In the genomic region with DNA sequence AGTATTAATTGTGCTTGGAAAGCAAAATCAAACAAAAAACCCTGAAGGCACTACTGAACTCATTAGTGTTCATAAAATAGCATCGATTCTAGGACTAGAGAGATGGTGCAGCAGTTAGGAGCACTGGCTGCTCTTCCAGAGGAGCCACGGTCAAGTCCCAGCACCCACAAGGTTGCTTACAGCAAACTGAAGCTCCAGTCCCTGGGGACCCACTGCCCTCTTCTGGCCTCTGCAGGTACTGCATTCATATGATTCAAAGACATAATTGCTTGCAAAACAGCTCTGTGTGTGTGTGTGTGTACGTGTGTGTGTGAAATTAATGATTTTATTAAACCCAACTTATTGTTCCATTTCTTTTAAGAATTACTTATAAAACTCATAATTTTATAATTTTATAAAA, we compare ENCODE assay signal across 9 mouse cellular contexts.
A peak's percentile ranks its signal among the peaks of the same experiment; 100 is the strongest.
DNase-seq lines count a peak whose midpoint lies in the region; ATAC-seq and TF ChIP-seq lines count a peak whose summit lies in the region.
"Had no signal": no experiment of that assay in that cellular context is flagged by ENCODE, and none has a peak within 500 bp of the region (broad histone marks: within the 10 kb centered on the region; RNA-seq: fewer than 3 reads in every experiment).

No protein-coding gene starts in this region.

- no peak overlapping the region for H3K9ac ChIP-seq in hindbrain, postnatal 0 days (replicated peaks; ENCODE audit: low read length)
- no peak overlapping the region for H3K9ac ChIP-seq in hindbrain, embryonic 14.5 days
- no peak overlapping the region for H3K9ac ChIP-seq in liver, postnatal 0 days (replicated peaks)
- no peak overlapping the region for H3K9ac ChIP-seq in forebrain, embryonic 12.5 days
- H3K9ac ChIP-seq: embryonic facial prominence, embryonic 13.5 days had no signal

- H3K36me3 ChIP-seq in hindbrain, postnatal 0 days (ENCODE audit: insufficient read depth, low read length): no peaks in the 10 kb centered on the region
- no peaks in the 10 kb centered on the region for H3K36me3 ChIP-seq in hindbrain, embryonic 14.5 days (replicated peaks; ENCODE audit: control insufficient read depth, insufficient read depth)
- no peaks in the 10 kb centered on the region for H3K36me3 ChIP-seq in liver, postnatal 0 days (replicated peaks; ENCODE audit: insufficient read depth, low read length)
- no peaks in the 10 kb centered on the region; the same call in none of the 2 replicates for H3K36me3 ChIP-seq in forebrain, embryonic 12.5 days (replicated peaks)

- no peak overlapping the region for H3K4me3 ChIP-seq in hindbrain, postnatal 0 days (ENCODE audit: low read length)
- H3K4me3 ChIP-seq in hindbrain, embryonic 14.5 days (replicated peaks; ENCODE audit: low read length): no peak overlapping the region
- H3K4me3 ChIP-seq in liver, postnatal 0 days (ENCODE audit: low read depth, low read length): no peak overlapping the region
- no peak overlapping the region for H3K4me3 ChIP-seq in forebrain, embryonic 12.5 days (replicated peaks)
- H3K4me3 ChIP-seq: embryonic facial prominence, embryonic 13.5 days had no signal

- no peak overlapping the region for H3K27ac ChIP-seq in hindbrain, postnatal 0 days
- H3K27ac ChIP-seq in hindbrain, embryonic 14.5 days: no peak overlapping the region
- H3K27ac ChIP-seq in liver, postnatal 0 days (ENCODE audit: low read depth): no peak overlapping the region
- no peak overlapping the region for H3K27ac ChIP-seq in forebrain, embryonic 12.5 days
- H3K27ac ChIP-seq: embryonic facial prominence, embryonic 13.5 days had no signal

- peak; percentile 60 for TF ChIP-seq CTCF in hindbrain, postnatal 0 days (IDR thresholded peaks at IDR 0.05; ENCODE audit: low read depth)
- TF ChIP-seq CTCF in liver, postnatal 0 days (IDR thresholded peaks at IDR 0.05; ENCODE audit: low read depth): peak; percentile 65

- TF ChIP-seq EP300 in liver, postnatal 0 days (IDR thresholded peaks at IDR 0.05; ENCODE audit: low read depth): no peak

- no peaks in the 10 kb centered on the region for H3K4me1 ChIP-seq in hindbrain, postnatal 0 days (ENCODE audit: insufficient read depth, low read length)
- no peaks in the 10 kb centered on the region for H3K4me1 ChIP-seq in hindbrain, embryonic 14.5 days (replicated peaks; ENCODE audit: control insufficient read depth, insufficient read depth, low read length)
- H3K4me1 ChIP-seq in liver, postnatal 0 days (ENCODE audit: insufficient read depth): no peaks in the 10 kb centered on the region
- H3K4me1 ChIP-seq in forebrain, embryonic 12.5 days: no peaks in the 10 kb centered on the region; the same call in 1 of the 2 replicates
- H3K4me1 ChIP-seq: embryonic facial prominence, embryonic 13.5 days had no signal

- no peak overlapping the region for H3K4me2 ChIP-seq in hindbrain, postnatal 0 days (ENCODE audit: low read depth, low read length)
- no peak overlapping the region for H3K4me2 ChIP-seq in hindbrain, embryonic 14.5 days (replicated peaks)
- H3K4me2 ChIP-seq in liver, postnatal 0 days (ENCODE audit: low read depth, low read length): no peak overlapping the region
- H3K4me2 ChIP-seq in forebrain, embryonic 12.5 days: no peak overlapping the region
- H3K4me2 ChIP-seq: embryonic facial prominence, embryonic 13.5 days had no signal

- no peaks in the 10 kb centered on the region for H3K27me3 ChIP-seq in hindbrain, postnatal 0 days (ENCODE audit: insufficient read depth, low read length)
- no peaks in the 10 kb centered on the region for H3K27me3 ChIP-seq in hindbrain, embryonic 14.5 days (ENCODE audit: control insufficient read depth, insufficient read depth, low read length)
- H3K27me3 ChIP-seq in liver, postnatal 0 days (ENCODE audit: insufficient read depth, low read length): no peaks in the 10 kb centered on the region
- no peaks in the 10 kb centered on the region for H3K27me3 ChIP-seq in forebrain, embryonic 12.5 days
- H3K27me3 ChIP-seq: embryonic facial prominence, embryonic 13.5 days had no signal

- no peak for ATAC-seq in hindbrain, postnatal 0 days
- no peak for ATAC-seq in hindbrain, embryonic 14.5 days (ENCODE audit: low FRiP score)
- ATAC-seq in liver, postnatal 0 days: no peak
- no peak for ATAC-seq in monocyte, adult 5-6 weeks (replicated peaks; ENCODE audit: insufficient number of reproducible peaks, low FRiP score, low TSS enrichment, poor library complexity, severe bottlenecking)
- no peak for ATAC-seq in forebrain, embryonic 12.5 days (ENCODE audit: low FRiP score)

- peak; percentile 12 for DNase-seq in hindbrain, postnatal 0 days (ENCODE audit: low spot score)
- no peak for DNase-seq in hindbrain, embryonic 14.5 days (ENCODE audit: low spot score)
- DNase-seq in A20 (ENCODE audit: low read depth, low spot score): peak; percentile 58
- peak; percentile 2 for DNase-seq in MEL-GATA-1-ER (ENCODE audit: extremely low read depth, low read depth)
- DNase-seq in liver, postnatal 0 days: peak; percentile 33
- DNase-seq in layer of hippocampus, adult 9-11 months: no peak

- H3K9me3 ChIP-seq in hindbrain, postnatal 0 days (ENCODE audit: low read length): no peaks in the 10 kb centered on the region
- no peaks in the 10 kb centered on the region for H3K9me3 ChIP-seq in hindbrain, embryonic 14.5 days (ENCODE audit: control insufficient read depth, low read length)
- no peaks in the 10 kb centered on the region for H3K9me3 ChIP-seq in liver, postnatal 0 days (ENCODE audit: low read length)
- H3K9me3 ChIP-seq in forebrain, embryonic 12.5 days: no peaks in the 10 kb centered on the region
- H3K9me3 ChIP-seq: embryonic facial prominence, embryonic 13.5 days had no signal

- 92% methylated on average over 3 of the region's 3 CpGs for WGBS in hindbrain, postnatal 0 days
- WGBS in hindbrain, embryonic 14.5 days: 90% methylated on average over 3 of the region's 3 CpGs
- WGBS in liver, postnatal 0 days (ENCODE audit: insufficient replicate concordance): 85% methylated on average over 3 of the region's 3 CpGs
- 96% methylated on average over 3 of the region's 3 CpGs for WGBS in forebrain, embryonic 12.5 days

Comparison
In these comparisons a context has a peak if more than half of its experiments do, and no peak if none do; other contexts are left out.
1. DNase-seq: peak in hindbrain, postnatal 0 days (single experiment), A20 (single experiment), MEL-GATA-1-ER (single experiment) and liver, postnatal 0 days (single experiment); none in hindbrain, embryonic 14.5 days (single experiment) and layer of hippocampus, adult 9-11 months (single experiment).